Mouse (Mus musculus) ES-Bruce4 (cell line): ENCODE measurements around the gene Auts2.

ENCODE experiments used
- CTCF ChIP-seq: IDR thresholded peaks from one replicate; pipeline ENCODE4 v1.8.1; 2011; ENCODE audit warnings: low read depth, low read length
- EP300 ChIP-seq: IDR thresholded peaks from 2 replicates; pipeline ENCODE4 v1.6.1; 2011; ENCODE audit warnings: low read depth, low read length; ENCODE audit not compliant: insufficient read depth
- POLR2A ChIP-seq: IDR thresholded peaks from one replicate; pipeline ENCODE4 v1.8.1; 2011; ENCODE audit warnings: low read length; ENCODE audit not compliant: insufficient read depth

- TF ChIP-seq EP300 (no peak), CTCF (no peak), POLR2A (no peak)
These were observed 776.0 kb downstream of the Auts2 start for GRCm38 (mm10) chr5:131767176-131767575.
